Mouse (Mus musculus): ENCODE data around the gene 2010111I01Rik. TPM values are rescaled to one million over a fixed set of nuclear protein-coding genes. Genes with fewer than 3 reads are reported as not detected.

2010111I01Rik gene
- polyA plus RNA-seq, 1 experiment, result 26.6 TPM

GRCm38 (mm10) chr13:63324978-63325848 is 360.5 kb downstream of the 2010111I01Rik start:
- TF ChIP-seq CTCF (IDR thresholded peaks at IDR 0.05; ENCODE audit: control insufficient read depth, insufficient read depth, insufficient replicate concordance, low read depth, low read length) (no peak), POLR2A (IDR thresholded peaks at IDR 0.05; ENCODE audit: control insufficient read depth, low read depth, low read length) (no peak)
- H3K4me1 ChIP-seq (ENCODE audit: control insufficient read depth, insufficient read depth, low read length), result peaks cover 4% of the 10 kb centered on the region
- no peaks in the 10 kb centered on the region for H3K36me3 ChIP-seq (ENCODE audit: control insufficient read depth, insufficient read depth, low read length)
- H3K4me3 ChIP-seq (ENCODE audit: control insufficient read depth, low read depth, low read length), result no peak overlapping the region
- H3K27me3 ChIP-seq (ENCODE audit: control insufficient read depth, insufficient read depth, low read length), result no peaks in the 10 kb centered on the region
- peak overlapping the region; percentile 76 for H3K27ac ChIP-seq (ENCODE audit: control insufficient read depth, insufficient read depth, low read depth, low read length)

DNA sequence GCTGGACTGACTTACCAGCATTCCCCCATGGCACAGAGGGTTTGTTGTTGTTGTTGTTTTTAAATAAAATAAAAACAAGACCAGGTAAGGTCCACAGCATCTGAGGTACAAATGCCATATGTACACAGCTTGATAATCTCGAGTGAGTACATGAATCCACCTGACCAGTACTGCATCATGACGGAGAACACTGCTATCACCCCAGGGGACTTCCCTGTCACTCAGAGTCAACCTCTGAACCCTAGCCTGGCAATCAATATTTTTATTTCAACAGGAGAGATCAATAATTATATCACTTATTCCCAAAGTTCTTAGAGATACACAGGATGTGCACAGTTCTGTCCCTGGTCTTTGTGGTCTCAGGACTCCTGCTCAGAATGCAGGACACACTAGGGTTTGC is 361.3 kb downstream of the 2010111I01Rik start:
- TF ChIP-seq POLR2A (IDR thresholded peaks at IDR 0.05; ENCODE audit: control insufficient read depth, low read depth, low read length) (no peak), CTCF (IDR thresholded peaks at IDR 0.05; ENCODE audit: control insufficient read depth, insufficient read depth, insufficient replicate concordance, low read depth, low read length) (no peak)
- Histone ChIP-seq H3K27me3 (ENCODE audit: control insufficient read depth, insufficient read depth, low read length) (no peaks in the 10 kb centered on the region), H3K4me1 (ENCODE audit: control insufficient read depth, insufficient read depth, low read length) (peaks cover 4% of the 10 kb centered on the region), H3K4me3 (ENCODE audit: control insufficient read depth, low read depth, low read length) (no peak overlapping the region), H3K36me3 (ENCODE audit: control insufficient read depth, insufficient read depth, low read length) (no peaks in the 10 kb centered on the region), H3K27ac (ENCODE audit: control insufficient read depth, insufficient read depth, low read depth, low read length) (no peak overlapping the region)

- TF ChIP-seq POLR2A (IDR thresholded peaks at IDR 0.05; ENCODE audit: control insufficient read depth, low read depth, low read length) (no peak), CTCF (IDR thresholded peaks at IDR 0.05; ENCODE audit: control insufficient read depth, insufficient read depth, insufficient replicate concordance, low read depth, low read length) (no peak)
Measured at GRCm38 (mm10) chr13:63330236-63330860, 365.7 kb downstream of the 2010111I01Rik start.

DNA sequence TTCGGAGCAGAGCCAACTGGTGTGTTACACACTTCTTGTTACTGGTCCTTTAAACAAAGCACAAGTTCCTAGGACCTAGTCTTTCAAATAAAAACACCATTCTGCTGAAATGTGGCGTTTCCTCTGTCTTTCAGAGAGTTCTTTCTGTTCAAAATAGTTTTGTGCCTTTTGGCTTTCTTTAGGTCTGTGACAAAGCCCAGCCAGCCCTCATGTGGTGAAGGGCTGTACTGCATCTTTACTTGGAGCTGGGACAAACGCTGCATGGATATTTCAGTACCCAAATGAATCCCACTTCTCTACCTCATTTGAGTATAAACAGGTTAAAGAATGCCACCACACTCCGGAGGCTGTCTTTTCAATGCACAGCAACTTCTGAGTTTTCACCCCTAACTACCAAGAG is 366.7 kb downstream of the 2010111I01Rik start:
- H3K4me1 ChIP-seq (ENCODE audit: control insufficient read depth, insufficient read depth, low read length), result no peaks in the 10 kb centered on the region; the same call in 1 of the 2 replicates

More at GRCm38 (mm10) chr13:63330236-63330860, 365.7 kb downstream of the 2010111I01Rik start:
- Histone ChIP-seq H3K36me3 (ENCODE audit: control insufficient read depth, insufficient read depth, low read length) (no peaks in the 10 kb centered on the region), H3K27ac (ENCODE audit: control insufficient read depth, insufficient read depth, low read depth, low read length) (0 out of 2 replicates have a peak overlapping the region, but pooled peaks have one; percentile 26), H3K4me1 (ENCODE audit: control insufficient read depth, insufficient read depth, low read length) (no peaks in the 10 kb centered on the region; the same call in 1 of the 2 replicates), H3K27me3 (ENCODE audit: control insufficient read depth, insufficient read depth, low read length) (no peaks in the 10 kb centered on the region), H3K4me3 (ENCODE audit: control insufficient read depth, low read depth, low read length) (no peak overlapping the region)

DNA sequence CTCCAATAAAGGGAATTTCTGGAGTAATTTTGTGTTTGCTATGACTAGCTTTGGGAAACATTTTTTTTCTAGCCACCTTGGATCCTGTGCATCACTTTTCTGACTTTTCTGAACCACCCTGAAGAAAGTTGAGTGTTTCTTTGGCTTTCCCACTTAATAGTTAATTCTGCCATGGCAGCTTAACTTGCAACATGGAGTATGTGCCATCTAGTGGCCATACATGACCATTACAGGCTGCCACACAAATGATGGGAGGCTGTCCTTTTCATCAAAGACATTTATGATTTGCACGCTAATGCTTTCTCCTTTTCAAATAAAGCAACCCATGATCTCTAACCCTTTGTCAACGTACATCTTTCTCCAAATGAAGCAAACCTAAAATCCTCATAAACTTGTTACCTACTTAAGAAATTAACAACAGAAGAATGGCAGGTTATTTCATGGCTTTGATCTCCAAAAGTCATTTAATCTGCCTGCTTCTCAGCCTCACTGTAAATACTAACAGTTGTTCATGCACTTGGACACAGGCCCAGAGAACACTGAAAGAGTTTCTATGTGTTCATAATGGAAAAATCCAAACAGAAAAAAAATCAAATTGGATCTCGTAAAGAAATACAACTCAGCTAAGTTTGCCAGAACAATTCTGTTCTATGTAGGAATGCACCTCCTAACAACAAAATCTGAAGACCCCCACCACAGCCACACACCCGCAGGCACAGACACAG is 368.0 kb downstream of the 2010111I01Rik start:
- H3K36me3 ChIP-seq (ENCODE audit: control insufficient read depth, insufficient read depth, low read length), result no peaks in the 10 kb centered on the region
- H3K4me3 ChIP-seq (ENCODE audit: control insufficient read depth, low read depth, low read length), result no peak overlapping the region
- no peaks in the 10 kb centered on the region; the same call in 1 of the 2 replicates for H3K4me1 ChIP-seq (ENCODE audit: control insufficient read depth, insufficient read depth, low read length)
- H3K27ac ChIP-seq (ENCODE audit: control insufficient read depth, insufficient read depth, low read depth, low read length), result no peak overlapping the region
- TF ChIP-seq CTCF (IDR thresholded peaks at IDR 0.05; ENCODE audit: control insufficient read depth, insufficient read depth, insufficient replicate concordance, low read depth, low read length) (no peak), POLR2A (IDR thresholded peaks at IDR 0.05; ENCODE audit: control insufficient read depth, low read depth, low read length) (no peak)
- H3K27me3 ChIP-seq (ENCODE audit: control insufficient read depth, insufficient read depth, low read length), result no peaks in the 10 kb centered on the region

More for the DNA sequence above, 366.7 kb downstream of the 2010111I01Rik start:
- H3K36me3 ChIP-seq (ENCODE audit: control insufficient read depth, insufficient read depth, low read length), result no peaks in the 10 kb centered on the region
- no peak overlapping the region for H3K4me3 ChIP-seq (ENCODE audit: control insufficient read depth, low read depth, low read length)
- no peaks in the 10 kb centered on the region for H3K27me3 ChIP-seq (ENCODE audit: control insufficient read depth, insufficient read depth, low read length)
- no peak for TF ChIP-seq CTCF (IDR thresholded peaks at IDR 0.05; ENCODE audit: control insufficient read depth, insufficient read depth, insufficient replicate concordance, low read depth, low read length)
- no peak for TF ChIP-seq POLR2A (IDR thresholded peaks at IDR 0.05; ENCODE audit: control insufficient read depth, low read depth, low read length)
- H3K27ac ChIP-seq (ENCODE audit: control insufficient read depth, insufficient read depth, low read depth, low read length), result peak overlapping the region; percentile 58

GRCm38 (mm10) chr13:63335421-63336134 is 370.9 kb downstream of the 2010111I01Rik start:
- H3K27ac ChIP-seq (ENCODE audit: control insufficient read depth, insufficient read depth, low read depth, low read length), result no peak overlapping the region
- no peaks in the 10 kb centered on the region for H3K27me3 ChIP-seq (ENCODE audit: control insufficient read depth, insufficient read depth, low read length)
- TF ChIP-seq POLR2A (IDR thresholded peaks at IDR 0.05; ENCODE audit: control insufficient read depth, low read depth, low read length) (no peak), CTCF (IDR thresholded peaks at IDR 0.05; ENCODE audit: control insufficient read depth, insufficient read depth, insufficient replicate concordance, low read depth, low read length) (0 out of 2 replicates have a peak, but pooled peaks have one; percentile 11)
- no peaks in the 10 kb centered on the region for H3K36me3 ChIP-seq (ENCODE audit: control insufficient read depth, insufficient read depth, low read length)
- no peaks in the 10 kb centered on the region for H3K4me1 ChIP-seq (ENCODE audit: control insufficient read depth, insufficient read depth, low read length)
- H3K4me3 ChIP-seq (ENCODE audit: control insufficient read depth, low read depth, low read length), result no peak overlapping the region
